Mouse (Mus musculus) mouse embryonic stem cell (cell line): ENCODE measurements at regions not wholly inside any gene's neighbourhood (a gene's known extent, or its start where the extent isn't known, plus 50 kb on each side); places are given as distances from the start of the nearest gene placed in this dataset.
"Not testable (repeated sequence)": the region's sequence is repeated elsewhere in the genome, so short reads cannot be mapped to it uniquely, and the experiment has no call there.

Experiments used
- in situ Hi-C, 2 experiments: fragments of 300-500 bp; cut with MboI; formaldehyde crosslinking; loops; 1 replicate in 1 of 2; 3 replicates in 1 of 2; pipeline ENCODE4 v1.14.3; 2019 to 2020; ENCODE audit warnings: low sequenced_read_pairs in 2 of 2, low pct_unique_long_range_greater_than_20kb in 1 of 2, mixed read lengths in 1 of 2; ENCODE audit not compliant: unreplicated experiment in 1 of 2

DNA sequence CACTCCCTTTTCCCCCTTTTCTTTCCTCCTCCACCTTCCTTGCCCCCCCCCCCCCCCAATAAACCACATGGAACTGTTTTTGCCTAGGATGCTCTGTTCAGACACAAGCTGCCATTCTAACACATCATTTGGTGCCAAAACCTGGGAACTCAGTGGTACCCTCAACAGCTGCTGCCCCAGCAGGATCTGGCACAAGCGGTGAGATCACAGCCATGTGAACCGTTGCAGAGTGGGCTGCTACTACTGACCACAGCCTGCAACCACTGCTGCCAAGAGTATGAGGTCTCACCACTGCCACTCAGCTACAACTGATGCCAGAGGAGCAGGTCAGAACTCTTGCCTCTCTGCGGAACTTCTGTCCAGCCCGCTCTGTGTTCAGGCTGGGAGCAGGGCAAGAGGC lies 206.2 kb downstream of the Pcsk1 start:
- in situ Hi-C loops: no loop called here

DNA sequence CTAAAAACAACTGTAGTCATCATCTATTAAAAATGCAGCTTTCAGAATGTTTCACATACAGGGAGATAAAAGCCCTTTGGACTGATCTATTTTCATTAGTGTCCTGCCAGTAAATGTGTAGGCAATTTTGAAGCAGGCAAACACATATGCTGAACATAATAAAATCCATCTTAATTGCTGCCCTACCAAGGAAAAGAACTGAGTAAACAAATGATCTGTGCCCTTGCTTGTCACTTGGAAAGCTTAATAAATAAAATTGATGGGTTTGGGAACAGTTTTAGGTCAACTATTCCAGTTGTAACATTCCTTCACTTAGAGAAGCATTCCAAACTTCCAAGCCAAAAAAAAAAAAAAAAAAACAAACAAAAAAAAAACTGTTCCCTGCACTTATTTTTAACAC lies 230.2 kb downstream of the Pcsk1 start:
- in situ Hi-C loops: no loop called here

DNA sequence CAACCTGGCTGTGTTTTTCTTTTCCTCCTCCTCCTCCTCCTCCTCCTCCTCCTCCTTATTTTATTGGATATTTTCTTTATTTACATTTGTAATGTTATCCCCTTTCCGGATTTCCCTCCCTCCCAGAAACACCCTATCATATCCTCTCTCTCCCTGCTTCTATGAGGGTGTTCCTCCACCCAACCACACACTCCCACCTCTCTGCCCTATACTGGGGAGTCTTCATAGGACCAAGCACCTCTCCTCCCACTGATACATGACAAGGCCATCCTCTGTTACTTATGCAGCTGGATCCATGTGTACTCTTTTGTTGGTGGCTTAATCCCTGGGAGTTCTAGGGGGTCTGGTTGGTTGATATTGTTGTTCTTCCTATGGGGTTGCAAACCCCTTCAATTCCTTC lies 230.6 kb downstream of the Pcsk1 start:
- in situ Hi-C loops: no loop called here

DNA sequence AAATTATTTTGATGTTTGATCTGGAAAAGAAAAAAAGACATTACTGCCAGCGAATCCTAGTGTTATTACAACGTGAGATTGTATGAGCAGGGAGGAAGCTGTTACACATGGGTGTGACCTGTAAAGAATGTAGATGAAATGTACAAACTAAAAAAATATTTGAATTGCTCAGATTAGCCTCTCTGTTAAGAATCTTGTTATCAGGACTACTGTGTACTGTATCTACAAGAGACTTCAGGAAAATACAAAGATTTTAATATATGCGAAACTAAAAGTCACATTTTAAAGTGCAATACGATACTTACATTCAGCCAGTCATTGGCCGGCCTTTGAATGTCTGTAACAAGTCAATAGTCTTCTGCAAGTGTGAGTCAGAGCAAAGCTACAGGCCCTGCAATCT lies 247.4 kb downstream of the Pcsk1 start:
- in situ Hi-C loops: no loop called here

DNA sequence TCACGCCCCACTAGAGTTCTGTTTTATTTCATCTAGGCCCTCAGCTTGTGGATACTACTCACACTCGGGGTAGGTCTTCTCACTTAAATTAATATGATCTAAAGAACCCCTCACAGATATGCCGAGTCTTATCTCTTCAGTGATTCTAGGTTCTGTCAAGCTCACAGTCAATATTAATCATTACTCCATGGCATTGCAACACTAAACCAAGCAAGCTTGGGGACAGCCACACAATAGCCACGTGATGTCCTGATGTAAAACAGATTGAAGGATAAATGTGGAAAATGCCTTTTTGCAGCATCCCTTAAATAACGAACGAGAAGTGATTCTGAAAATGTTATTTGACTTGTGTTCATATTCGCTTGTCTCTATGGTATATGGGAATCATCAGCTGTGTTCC lies 253.8 kb downstream of the Pcsk1 start:
- in situ Hi-C loops: no loop called here

DNA sequence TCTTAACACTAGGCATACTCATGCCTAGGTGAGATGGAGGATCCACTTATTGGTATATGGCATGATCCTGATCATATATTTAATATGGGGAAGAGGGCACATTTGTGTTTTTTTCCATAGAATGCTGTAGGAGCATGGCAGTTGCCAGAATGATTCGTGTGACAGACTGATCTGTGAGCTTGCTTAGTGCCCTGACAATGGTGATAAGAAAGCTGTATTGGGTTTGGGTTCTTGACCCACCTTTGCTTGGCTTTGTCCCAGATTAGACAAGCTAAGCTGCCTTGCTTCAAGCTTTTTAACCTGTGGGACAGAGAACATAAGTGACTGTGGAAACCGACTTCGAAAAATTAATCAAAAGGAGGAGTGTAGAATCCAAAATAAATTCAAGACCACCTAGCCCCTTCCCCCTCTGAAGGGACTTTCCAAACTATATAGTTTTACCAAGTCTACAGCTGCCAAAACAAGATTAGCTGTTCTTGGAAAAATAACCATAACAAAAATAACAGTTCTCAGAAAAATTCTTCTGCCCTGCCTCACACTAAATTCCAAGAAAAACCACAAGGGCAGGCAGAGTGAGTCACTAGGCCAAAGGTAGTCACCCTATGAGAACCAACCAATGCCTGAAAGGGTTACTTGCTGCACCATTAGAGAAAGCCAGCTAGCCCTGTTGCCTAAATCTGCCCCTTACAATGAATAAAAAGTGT lies 277.2 kb downstream of the Pcsk1 start:
- in situ Hi-C loops: no loop called here

DNA sequence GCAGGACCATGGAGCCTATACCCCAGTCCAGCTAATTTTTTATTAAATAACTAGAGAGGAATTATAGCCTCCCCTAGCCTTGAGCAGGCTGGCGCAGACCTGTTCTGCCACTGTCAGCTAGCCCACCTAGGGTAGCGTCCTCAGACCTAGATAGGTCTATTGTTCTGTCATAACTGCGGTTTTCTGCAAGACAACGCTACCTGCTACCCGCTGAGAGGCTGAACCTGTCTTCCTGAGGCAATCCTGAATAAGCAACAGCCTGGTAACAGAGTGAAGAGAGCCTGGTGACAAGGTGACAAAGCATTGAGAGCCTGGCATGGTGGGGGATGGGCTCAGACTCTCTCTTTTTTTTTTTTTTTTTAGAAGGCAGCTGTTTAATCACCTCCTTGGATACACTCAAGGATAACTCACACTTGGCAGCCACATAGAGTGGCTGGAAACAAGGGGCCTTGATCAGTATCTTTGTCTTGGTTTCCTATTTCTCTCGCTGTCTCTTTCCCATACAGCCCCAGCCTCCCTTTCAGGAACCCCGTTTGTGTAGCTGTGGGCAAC lies 278.7 kb downstream of the Pcsk1 start:
- in situ Hi-C loops: no loop called here

DNA sequence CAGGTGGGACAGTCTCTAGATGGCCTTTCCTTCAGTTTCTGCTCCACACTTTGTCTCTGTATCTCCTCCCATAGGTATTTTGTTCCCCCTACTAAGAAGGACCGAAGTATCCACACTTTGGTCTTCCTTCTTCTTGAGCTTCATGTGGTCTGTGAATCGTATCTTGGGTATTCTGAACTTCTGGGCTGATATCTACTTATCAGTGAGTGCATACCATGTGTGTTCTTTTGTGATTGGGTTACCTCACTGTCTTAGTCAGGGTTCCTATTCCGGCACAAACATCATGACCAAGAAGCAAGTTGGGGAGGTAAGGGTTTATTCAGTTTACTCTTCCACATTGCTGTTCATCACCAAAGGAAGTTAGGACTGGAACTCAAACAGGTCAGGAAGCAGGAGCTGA lies 287.5 kb downstream of the Pcsk1 start:
- in situ Hi-C loops: not testable (repeated sequence)

DNA sequence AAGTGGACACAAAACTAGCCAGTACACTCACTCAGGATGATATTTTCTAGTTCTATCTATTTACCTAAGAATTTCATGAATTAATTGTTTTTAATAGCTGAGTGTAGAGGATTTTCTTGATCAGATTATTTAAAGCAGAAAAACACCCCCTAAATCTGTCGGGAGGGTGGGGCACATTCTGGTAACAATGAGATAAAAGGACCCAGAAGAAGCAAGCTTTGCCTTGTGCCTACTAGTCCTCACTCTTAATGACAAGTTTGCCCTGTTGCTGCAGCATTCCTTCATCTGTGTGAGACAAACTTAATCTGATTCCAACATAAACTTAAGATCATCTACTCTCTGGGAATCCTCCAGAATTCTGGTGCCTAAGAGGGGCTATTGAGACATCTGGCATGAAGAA lies 288.1 kb downstream of the Pcsk1 start:
- in situ Hi-C loops: no loop called here

DNA sequence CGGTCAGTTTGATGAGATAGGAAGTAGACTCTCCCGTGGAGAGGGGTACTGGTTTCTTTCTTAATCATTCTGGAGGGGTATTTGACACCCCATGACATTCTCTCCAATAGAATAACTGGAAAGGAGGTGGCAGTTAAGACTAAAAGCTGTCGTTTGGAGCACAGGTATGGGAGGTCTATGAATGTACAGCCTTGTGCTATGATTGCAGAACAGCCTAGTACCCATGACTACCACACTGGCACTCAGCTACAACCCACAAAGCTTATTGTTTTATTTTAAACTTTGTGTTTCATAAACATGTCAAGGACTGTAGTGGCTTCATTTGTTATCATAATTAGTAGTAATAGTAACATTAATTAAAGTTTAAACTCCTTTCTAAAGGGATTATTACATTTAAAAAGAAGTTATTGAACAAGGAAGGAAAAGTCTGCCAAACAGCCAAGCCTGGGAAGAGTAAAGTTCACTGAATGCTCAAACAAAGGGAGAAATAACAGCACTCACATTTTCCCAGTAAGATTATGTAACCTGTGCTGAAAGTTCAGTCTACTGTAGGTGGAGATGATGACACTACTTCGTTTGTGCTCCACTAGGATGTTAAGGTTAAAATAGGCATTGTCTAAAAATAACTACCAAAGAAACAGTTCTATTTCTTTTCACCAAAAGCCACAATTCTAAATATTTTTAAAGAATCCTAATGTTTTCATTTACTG lies 295.2 kb downstream of the Pcsk1 start:
- in situ Hi-C loops: no loop called here

DNA sequence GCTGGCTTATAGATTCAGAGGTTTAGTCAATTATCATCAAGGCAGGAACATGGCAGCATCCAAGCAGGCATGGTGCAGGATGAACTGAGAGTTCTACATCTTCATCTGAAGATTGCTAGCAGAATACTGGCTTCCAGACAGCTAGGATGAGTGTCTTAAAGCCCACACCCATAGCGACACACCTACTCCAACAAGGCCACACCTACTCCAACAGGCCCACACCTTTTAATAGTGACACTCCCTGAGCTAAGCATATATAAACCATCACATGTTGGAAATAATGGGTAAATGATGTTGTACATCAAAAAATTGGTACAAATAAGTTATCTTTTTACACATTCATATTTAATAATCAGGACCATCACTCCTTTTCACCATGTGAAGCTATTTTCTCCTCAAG lies 299.6 kb downstream of the Pcsk1 start:
- in situ Hi-C loops: no loop called here

DNA sequence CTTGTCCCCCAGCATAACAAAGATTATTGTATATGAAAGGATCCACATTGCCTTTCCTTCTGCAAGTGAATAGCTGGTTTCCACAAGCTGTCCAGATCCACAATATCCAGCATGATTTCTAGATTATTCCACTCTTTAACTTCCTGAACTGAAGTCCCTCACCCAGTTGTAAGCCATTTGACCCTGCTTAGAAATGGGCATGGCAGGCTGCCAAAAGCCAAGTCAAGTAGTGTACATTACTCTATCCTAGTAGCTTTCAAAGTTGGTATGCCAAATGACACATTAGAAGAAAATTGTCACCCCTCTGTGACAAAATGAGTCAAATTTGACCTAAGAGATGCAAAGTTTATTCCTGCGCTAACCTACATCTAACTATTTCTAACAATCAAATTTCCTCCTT lies 300.6 kb downstream of the Pcsk1 start:
- in situ Hi-C loops: no loop called here

DNA sequence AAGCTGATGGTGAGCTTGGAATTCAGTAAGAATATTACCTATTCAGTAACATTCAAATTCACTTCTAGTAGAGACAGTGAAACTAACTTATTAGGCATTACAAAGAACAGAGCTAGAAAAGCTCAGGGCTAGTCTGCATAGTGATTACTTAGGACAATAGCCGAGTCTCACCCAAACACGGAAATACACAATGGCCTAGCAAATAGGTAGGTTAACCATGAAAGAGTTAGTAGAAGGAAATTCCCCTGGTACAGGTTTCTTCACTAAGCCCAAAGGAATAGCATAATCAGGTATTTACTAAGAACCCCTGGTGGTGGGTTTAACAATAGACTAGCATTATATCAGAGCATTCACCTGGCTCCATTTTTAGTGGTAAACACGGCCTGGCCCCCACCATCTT lies 306.7 kb upstream of the Ell2 start:
- in situ Hi-C loops: not testable (repeated sequence)

DNA sequence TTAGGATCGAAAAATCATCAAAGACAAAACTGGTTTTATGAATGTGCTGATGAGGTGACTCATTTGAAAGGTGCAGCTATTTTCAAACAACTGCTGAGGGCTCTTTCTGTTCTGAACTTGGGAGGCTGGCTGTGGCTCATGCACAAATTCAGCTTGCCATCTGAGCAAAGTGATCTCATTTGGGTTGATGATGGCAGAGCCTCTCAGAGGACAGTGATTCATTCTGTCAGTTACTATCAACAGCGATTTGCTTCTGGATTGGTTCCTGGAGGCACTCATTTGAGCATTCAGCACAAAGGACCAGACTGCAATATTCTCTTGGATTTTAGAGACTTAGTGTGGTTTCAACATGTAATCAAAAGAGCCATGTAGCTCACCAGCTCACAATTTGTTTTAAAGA lies 285.8 kb upstream of the Ell2 start:
- in situ Hi-C loops: no loop called here

DNA sequence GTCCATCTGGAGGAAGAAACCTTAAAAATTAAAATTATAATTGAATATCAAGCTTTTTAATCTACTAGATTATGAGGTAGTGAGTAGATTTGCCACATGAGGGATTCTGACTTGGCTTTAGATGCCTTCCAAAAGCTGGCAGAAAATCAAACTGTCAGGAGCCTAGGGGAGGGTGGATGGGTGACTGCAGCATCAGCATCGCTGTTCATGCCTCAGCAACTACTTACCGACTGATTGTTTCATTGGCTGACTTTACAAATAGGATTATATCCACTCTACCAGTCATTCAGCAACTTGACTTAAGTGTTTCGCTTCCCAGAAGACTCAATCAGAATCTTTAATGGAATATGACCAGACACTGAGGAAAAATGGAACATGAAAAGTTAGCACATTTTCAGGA lies 279.6 kb upstream of the Ell2 start:
- in situ Hi-C loops: no loop called here

DNA sequence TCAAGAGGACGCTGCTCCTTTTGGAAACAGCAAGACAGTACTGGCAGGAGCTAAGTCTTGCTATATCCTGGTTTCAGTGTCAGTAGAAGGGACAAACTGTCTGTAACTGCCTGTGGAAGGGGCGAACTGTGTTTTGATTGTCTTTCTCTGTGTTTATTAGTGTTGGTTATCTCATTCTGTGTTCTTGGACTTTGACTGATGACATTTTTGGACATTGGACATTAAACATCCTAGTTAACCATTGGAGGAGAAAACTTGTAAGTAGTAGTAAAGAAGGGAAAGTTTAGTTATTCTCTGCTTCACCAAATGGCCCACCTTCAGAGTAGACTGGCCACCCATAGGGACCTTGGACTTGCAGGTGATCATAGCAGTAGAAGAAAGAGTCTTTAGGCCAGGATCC lies 267.4 kb upstream of the Ell2 start:
- in situ Hi-C loops: no loop called here

DNA sequence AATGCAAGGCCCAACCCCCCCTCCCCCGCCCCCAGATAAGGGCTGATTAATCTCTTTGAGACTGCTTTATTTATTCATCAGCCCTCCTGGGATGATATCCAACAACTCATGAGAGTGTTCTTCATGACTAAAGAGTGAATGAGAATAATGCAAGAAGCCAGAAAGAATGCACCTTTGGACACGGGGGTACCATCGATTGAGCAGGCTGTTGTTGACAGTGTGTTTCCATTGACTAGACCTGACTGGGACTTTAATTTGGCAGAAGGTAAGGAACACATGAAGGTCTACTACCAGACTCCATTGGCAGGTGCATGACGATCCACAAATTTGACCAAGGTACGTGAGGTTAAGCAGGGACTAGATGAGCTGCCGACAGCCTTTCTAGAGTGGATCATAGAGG lies 266.5 kb upstream of the Ell2 start:
- in situ Hi-C loops: no loop called here

DNA sequence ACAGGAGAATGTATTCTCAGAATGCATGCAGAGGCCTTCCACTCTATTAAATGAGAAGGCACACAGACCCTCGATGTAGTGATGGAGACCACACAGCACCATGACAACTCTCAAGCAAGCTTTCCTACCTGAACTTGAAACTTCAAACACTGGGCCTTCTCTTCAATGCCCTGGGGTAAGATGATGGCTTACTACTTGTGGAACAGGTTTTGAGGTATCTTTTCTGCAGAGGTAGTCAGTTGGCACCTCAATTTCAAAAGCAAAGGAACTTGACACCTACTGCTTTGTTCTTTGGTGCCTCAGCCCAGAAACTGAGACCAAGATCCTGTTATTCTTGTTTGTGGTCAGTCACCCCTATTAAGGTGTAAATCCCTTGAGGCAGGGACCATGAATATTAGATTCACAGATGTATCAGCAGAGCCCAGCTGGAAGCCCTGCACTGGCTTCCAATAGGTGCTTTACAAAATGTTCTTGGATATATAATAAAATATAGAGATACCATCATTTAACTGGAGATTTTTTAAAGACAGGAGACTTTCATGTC lies 246.2 kb upstream of the Ell2 start:
- in situ Hi-C loops: no loop called here

DNA sequence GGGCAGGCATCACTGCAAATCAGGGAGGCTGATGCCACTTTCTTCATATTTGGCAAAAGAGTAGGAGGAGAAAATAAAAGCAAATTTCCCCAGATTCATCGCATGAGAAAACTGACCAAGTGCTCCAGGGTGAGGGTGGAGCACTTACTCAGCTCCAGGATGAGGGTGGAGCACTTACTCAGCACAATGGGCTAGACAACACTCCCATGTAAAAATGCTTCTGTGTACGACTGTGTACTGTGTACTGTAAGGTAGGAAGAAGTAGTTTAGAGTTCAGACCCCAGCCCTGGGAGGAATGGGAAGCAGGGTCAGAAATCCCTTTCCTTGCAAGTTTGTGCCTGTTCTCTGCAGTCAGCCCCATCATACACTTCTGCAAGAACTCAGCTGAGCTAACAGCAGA lies 245.3 kb upstream of the Ell2 start:
- in situ Hi-C loops: no loop called here

DNA sequence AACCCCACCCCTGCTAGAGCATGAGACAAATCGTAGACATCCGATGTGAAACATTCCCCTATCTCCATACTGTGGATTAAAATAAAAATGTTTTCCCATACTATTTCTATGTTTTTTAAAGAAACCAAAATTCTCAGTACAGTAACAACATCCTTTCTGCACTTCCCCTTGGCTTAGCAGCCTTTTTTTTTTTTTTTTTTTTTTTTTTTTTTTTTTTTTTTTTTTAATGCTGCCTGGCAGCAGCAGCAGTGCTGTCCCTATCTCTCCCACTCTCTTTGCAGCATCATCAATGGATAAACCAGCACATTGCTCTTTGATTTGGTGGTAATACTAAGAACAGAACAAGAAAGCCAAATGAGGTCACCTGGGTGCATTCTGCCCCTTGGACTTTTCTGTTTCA lies 239.3 kb upstream of the Ell2 start:
- in situ Hi-C loops: no loop called here
